Mouse (Mus musculus) lung, adult 10 weeks (tissue): Measurements from ENCODE around the gene Defb28. TPM values are rescaled to one million over a fixed set of nuclear protein-coding genes. Genes with fewer than 3 reads are reported as not detected.

Experiments
- polyA plus RNA-seq: library from polyadenylated mRNA; stranded (reverse); fragments of 350-450 nt; fragmentation: Illumina TruSeq; extraction: RNeasy Lipid Tissue Mini Kit (QIAGEN cat#74804); gene quantifications from one replicate; pipeline ENCODE4 v1.2.3, GENCODE M21; 2014; ENCODE audit warnings: low read depth, low replicate concordance; ENCODE audit not compliant: insufficient read depth

Gene Defb28
- polyA plus RNA-seq, result not detected

DNA sequence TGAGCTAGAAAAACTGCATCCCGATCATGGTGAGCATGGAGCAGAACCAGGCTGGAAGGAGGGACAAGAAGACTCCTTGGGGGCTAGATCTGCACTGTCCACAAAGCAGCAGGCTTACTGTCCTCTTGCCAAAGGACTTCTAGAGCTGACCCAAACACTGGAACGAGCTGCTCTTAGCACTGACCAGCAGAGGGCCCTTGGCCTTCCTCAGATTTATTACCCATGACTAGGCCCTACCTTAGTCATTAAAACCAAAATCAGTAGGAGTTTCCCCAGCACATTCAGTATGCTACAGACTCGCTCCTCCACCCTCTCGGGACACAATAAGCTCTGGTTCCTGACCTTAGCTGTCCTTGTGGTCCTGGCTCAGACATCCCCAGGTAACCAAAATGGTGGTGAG is at the start of gene Defb28:
Gene Defb28, plus strand, starts transcription at position 275 of the 400 bp plus-strand sequence.

DNA sequence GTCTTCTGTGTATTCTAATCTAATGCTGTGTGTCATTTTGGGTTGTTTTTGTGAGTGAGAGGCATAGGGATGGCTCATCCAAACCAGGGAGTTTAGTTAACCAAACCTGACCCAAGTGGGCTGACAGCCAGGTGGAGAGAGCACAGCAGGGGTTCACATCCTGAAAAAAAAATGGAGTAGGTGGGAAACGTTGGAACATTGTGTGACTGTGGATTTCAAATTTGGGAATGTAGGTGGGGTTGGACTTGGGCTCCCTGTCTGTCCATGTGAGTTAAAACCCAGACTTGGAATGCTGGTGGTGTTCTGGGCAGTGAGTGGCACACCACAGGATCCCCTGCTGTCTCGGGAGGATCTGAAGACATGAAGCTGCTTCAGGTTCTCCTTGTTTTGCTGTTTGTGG is 41.3 kb upstream of the Defb28 start, which contains the start of gene Defb20:
Gene Defb20, plus strand, starts transcription at position 301 of the 400 bp plus-strand sequence.

DNA sequence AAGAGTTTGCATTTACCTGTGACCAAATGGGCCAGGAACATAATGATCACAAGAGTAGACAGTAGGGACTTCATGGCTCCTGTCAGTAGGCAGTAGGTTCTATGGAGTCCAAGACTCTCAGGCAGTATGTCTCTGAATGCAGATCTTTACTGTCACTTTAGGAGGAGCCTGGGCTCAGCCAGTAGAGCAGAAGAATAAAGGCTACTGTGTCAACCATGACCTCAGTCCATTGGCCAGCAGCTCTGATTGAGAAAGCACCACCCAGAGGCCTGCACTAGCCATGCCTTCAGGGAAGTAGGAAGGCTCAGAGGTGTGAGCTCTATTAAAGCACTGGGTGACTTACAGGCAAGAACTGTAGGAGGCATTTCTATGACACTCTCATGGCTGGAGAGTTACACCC is 28.0 kb upstream of the Defb28 start, which contains the start of gene Defb22:
Gene Defb22, minus strand, starts transcription at position 101 of the 400 bp plus-strand sequence.

DNA sequence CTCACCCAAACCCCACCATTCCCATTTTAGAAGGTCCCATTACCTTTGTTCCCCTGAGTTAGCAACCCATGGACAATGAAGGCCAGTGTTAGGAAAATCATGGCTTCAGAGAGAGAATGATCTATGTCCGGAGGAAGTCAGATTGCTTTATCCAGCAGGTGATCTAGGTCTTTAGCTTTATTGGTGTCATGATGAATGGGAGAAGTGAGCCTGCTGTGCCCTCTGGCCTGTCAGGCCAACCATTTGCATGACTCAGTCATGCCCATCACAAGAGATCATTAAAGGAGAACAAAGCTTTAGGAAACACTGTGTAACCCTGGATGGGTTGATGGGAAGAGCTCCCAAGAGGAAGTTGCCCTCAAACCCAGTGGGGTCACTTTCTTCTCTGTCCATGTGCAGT is 6.5 kb upstream of the Defb28 start, which contains the start of gene Defb26:
Gene Defb26, minus strand, starts transcription at position 101 of the 400 bp plus-strand sequence.

DNA sequence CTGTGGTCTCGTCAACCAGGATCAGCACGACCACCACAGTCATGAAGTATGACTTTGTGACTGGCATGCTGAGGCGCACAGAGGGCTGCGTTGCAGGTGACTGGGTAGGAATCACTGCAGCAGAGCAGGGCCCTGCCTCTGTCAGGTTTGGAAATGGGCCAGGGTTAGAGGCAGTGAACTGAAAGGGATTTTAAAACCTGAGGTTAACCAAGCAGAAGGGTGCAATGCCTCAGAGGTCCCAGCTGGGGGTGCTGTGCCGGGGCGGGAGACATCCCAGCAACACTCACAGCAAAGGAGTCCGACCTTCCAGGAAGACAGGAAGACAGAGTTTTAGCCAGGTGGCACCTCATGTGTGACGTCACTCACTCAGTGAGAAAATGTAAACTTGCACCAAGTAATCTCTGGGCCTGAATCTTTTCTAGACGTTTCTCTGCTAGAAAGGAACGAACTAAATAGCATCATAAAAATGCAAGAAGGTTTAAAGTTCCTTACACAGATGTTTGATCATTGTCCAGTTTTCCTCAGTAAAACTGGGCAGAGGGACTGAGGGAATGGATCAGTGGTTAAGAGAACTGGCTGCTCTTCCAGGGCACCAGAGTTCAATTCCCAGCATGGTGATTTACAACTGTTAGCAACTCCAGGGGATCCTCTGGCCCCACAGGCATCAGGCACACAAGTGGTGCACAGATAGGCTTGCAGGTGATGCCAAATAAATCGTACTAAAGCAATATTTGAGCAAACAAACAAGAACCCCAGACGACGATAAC is 22.1 kb downstream of the Defb28 start, which contains the start of gene Defb29:
Gene Defb29, minus strand, starts transcription at position 155 of the 767 bp plus-strand sequence.

DNA sequence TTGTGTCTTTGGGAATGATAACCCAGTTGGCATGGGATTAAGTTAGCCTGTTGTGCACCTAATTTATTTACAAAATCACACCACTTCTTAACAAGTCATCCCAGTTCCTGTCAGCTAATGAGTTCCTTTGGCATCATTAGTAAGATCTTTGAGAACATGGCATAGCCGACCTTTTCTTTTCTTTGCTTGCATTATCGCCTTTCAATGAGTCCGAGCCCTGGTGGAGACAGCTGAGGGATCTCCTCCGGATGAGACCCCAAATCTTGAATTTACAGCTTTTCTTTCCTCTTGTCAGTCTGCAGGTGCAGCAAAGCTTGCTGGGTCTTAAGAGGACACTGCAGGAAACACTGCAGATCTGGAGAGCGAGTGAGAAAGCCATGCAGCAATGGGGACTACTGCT is 51.0 kb downstream of the Defb28 start, which contains the start of gene Gm17416:
Gene Gm17416, plus strand, starts transcription at position 301 of the 400 bp plus-strand sequence.

Other genes with a start within 250 kb of the Defb28 start
- gene Tbc1d20, start 224.4 kb upstream of the Defb28 start, polyA plus RNA-seq, result 38.9 TPM
- gene Rbck1, start 185.6 kb upstream of the Defb28 start, polyA plus RNA-seq, result 61.4 TPM
- gene Trib3, start 174.2 kb upstream of the Defb28 start, polyA plus RNA-seq, result 4.1 TPM
- not detected for gene Nrsn2, start 141.6 kb upstream of the Defb28 start, polyA plus RNA-seq
- gene Sox12, start 120.2 kb upstream of the Defb28 start, polyA plus RNA-seq, result 1.6 TPM
- 3.9 TPM for gene Zcchc3, start 103.2 kb upstream of the Defb28 start, polyA plus RNA-seq
- 11.0 TPM for gene 6820408C15Rik, start 102.7 kb upstream of the Defb28 start, polyA plus RNA-seq
- gene Defb23, start 53.6 kb upstream of the Defb28 start, polyA plus RNA-seq, result not detected
- gene Defb20, start 41.2 kb upstream of the Defb28 start, polyA plus RNA-seq, result not detected
- gene Defb22, start 28.1 kb upstream of the Defb28 start, polyA plus RNA-seq, result not detected
- not detected for gene Defb26, start 6.6 kb upstream of the Defb28 start, polyA plus RNA-seq
- gene Defb29, start 21.8 kb downstream of the Defb28 start, polyA plus RNA-seq, result not detected
- gene Gm17416, start 51.1 kb downstream of the Defb28 start, polyA plus RNA-seq, result not detected
- gene Defb21, start 54.5 kb downstream of the Defb28 start, polyA plus RNA-seq, result not detected
- not detected for gene Defb19, start 62.1 kb downstream of the Defb28 start, polyA plus RNA-seq
- not detected for gene Defb45, start 81.1 kb downstream of the Defb28 start, polyA plus RNA-seq
- not detected for gene Defb36, start 86.1 kb downstream of the Defb28 start, polyA plus RNA-seq
- 2.9 TPM for gene Defb25, start 104.8 kb downstream of the Defb28 start, polyA plus RNA-seq
- 10.7 TPM for gene Rem1, start 108.7 kb downstream of the Defb28 start, polyA plus RNA-seq
- 64.5 TPM for gene H13, start 151.2 kb downstream of the Defb28 start, polyA plus RNA-seq
- 6.4 TPM for gene Mcts2, start 168.8 kb downstream of the Defb28 start, polyA plus RNA-seq
- 241 TPM for gene Id1, start 218.0 kb downstream of the Defb28 start, polyA plus RNA-seq
- 150 TPM for gene Cox4i2, start 235.9 kb downstream of the Defb28 start, polyA plus RNA-seq